Mouse (Mus musculus) hindbrain, postnatal 0 days (tissue): Measurements from ENCODE around the gene Il6ra. TPM values are rescaled to one million over a fixed set of nuclear protein-coding genes. Genes with fewer than 3 reads are reported as not detected.

Experiments
- ATAC-seq: fragments of 200-750 bp; cut with Nextera tagmentation; 2 replicates; pipeline ENCODE4 v1.8.0; 2017; ENCODE audit warnings: mild to moderate bottlenecking, moderate TSS enrichment, moderate library complexity
- DNase-seq: peaks from one replicate; pipeline ENCODE4 v3.0.0-alpha.2; 2015; ENCODE audit warnings: low spot score
- H3K27ac ChIP-seq: fragments of 300-500 bp; sonication (generic); 2 replicates; pipeline ENCODE4 v1.5.1; 2014; ENCODE audit warnings: mild to moderate bottlenecking
- H3K27me3 ChIP-seq: fragments of 300-500 bp; sonication (generic); 2 replicates; pipeline ENCODE4 v1.6.1; 2014; ENCODE audit warnings: low read length, mixed read lengths; ENCODE audit not compliant: insufficient read depth
- H3K36me3 ChIP-seq: fragments of 300-500 bp; sonication (generic); 2 replicates; pipeline ENCODE4 v1.6.1; 2014; ENCODE audit warnings: low read length, mixed read lengths; ENCODE audit not compliant: insufficient read depth
- H3K4me1 ChIP-seq: fragments of 300-500 bp; sonication (generic); 2 replicates; pipeline ENCODE4 v1.6.1; 2014; ENCODE audit warnings: antibody characterized with exemption, low read length, mixed read lengths; ENCODE audit not compliant: insufficient read depth
- H3K4me2 ChIP-seq: fragments of 300-500 bp; sonication (generic); 2 replicates; pipeline ENCODE4 v1.6.1; 2014; ENCODE audit warnings: low read depth, mild to moderate bottlenecking, low read length, moderate library complexity, mixed read lengths
- H3K4me3 ChIP-seq: fragments of 300-500 bp; sonication (generic); 2 replicates; pipeline ENCODE4 v1.5.1; 2014; ENCODE audit warnings: low read length
- H3K9ac ChIP-seq: fragments of 300-500 bp; sonication (generic); replicated peaks from 2 replicates; pipeline ENCODE4 v1.6.1; 2014; ENCODE audit warnings: mild to moderate bottlenecking, low read length, moderate library complexity, mixed read lengths
- H3K9me3 ChIP-seq: fragments of 300-500 bp; sonication (generic); 2 replicates; pipeline ENCODE4 v1.6.1; 2016; ENCODE audit warnings: low read length, mixed read lengths
- CTCF ChIP-seq: IDR thresholded peaks from 2 replicates; pipeline ENCODE4 v1.5.1; 2016; ENCODE audit warnings: antibody characterized with exemption, control low read depth, low read depth
- WGBS: fragments of 180-500 bp; shearing (Covaris S2); extraction: QIAGEN DNeasy Blood & Tissue Kit; methylation state at CpG from one replicate; pipeline ENCODE4 v1.1.7; 2014; 5-methylcytosine and 5-hydroxymethylcytosine counted together
- polyA plus RNA-seq: library from polyadenylated mRNA; unstranded; fragments of >200 nt; fragmentation: Nextera tagmentation; extraction: Ambion mirVana; gene quantifications from 2 replicates; pipeline ENCODE4 v1.2.1, GENCODE M21; 2015
- total RNA-seq: library from RNA; depleted of rRNA; stranded (reverse); fragments of >200 nt; gene quantifications from 2 replicates; pipeline ENCODE4 v1.2.3, GENCODE M21; 2014

The Il6ra gene
- total and polyA plus RNA-seq, 2 experiments from 2014 or later: 1.8 to 2.4 TPM

- DNase-seq: no peak
- WGBS: 87% methylated on average over 7 of the region's 7 CpGs
- no peaks in the 10 kb centered on the region for H3K27me3 ChIP-seq
Observed at GRCm38 (mm10) chr3:89887582-89888230, 25.3 kb downstream of the Il6ra start.

GRCm38 (mm10) chr3:89885766-89886165, 27.2 kb downstream of the Il6ra start:
- ATAC-seq: no peak
- no peaks in the 10 kb centered on the region for H3K36me3 ChIP-seq
- no peak for TF ChIP-seq CTCF
- no peak overlapping the region for H3K4me3 ChIP-seq
- H3K9ac ChIP-seq: no peak overlapping the region
- no peaks in the 10 kb centered on the region for H3K9me3 ChIP-seq
- no peak overlapping the region for H3K4me2 ChIP-seq
- H3K27ac ChIP-seq: no peak overlapping the region
- DNase-seq: no peak
- H3K4me1 ChIP-seq: no peaks in the 10 kb centered on the region
- H3K27me3 ChIP-seq: no peaks in the 10 kb centered on the region
- WGBS: 92% methylated on average over 11 of the region's 11 CpGs

More at GRCm38 (mm10) chr3:89887582-89888230, 25.3 kb downstream of the Il6ra start:
- H3K36me3 ChIP-seq: no peaks in the 10 kb centered on the region
- no peak for ATAC-seq
- H3K9me3 ChIP-seq: no peaks in the 10 kb centered on the region
- H3K9ac ChIP-seq: no peak overlapping the region
- no peaks in the 10 kb centered on the region for H3K4me1 ChIP-seq
- no peak overlapping the region for H3K4me2 ChIP-seq
- no peak for TF ChIP-seq CTCF
- no peak overlapping the region for H3K4me3 ChIP-seq
- no peak overlapping the region for H3K27ac ChIP-seq

- H3K36me3 ChIP-seq: no peaks in the 10 kb centered on the region
- H3K4me3 ChIP-seq: no peak overlapping the region
- no peak for DNase-seq
- no peaks in the 10 kb centered on the region for H3K4me1 ChIP-seq
- H3K27me3 ChIP-seq: no peaks in the 10 kb centered on the region
- no peaks in the 10 kb centered on the region for H3K9me3 ChIP-seq
- no peak for TF ChIP-seq CTCF
- no peak for ATAC-seq
- H3K27ac ChIP-seq: no peak overlapping the region
- H3K9ac ChIP-seq: no peak overlapping the region
- H3K4me2 ChIP-seq: no peak overlapping the region
- WGBS: 86% methylated on average over 4 of the region's 4 CpGs
Observed at GRCm38 (mm10) chr3:89883582-89884041, 29.4 kb downstream of the Il6ra start.

GRCm38 (mm10) chr3:89882556-89883181, 30.3 kb downstream of the Il6ra start:
- Histone ChIP-seq H3K9ac (no peak overlapping the region), H3K4me2 (no peak overlapping the region), H3K4me3 (no peak overlapping the region), H3K36me3 (no peaks in the 10 kb centered on the region), H3K4me1 (no peaks in the 10 kb centered on the region), H3K9me3 (no peaks in the 10 kb centered on the region), H3K27ac (no peak overlapping the region), H3K27me3 (no peaks in the 10 kb centered on the region)
- 65% methylated on average over 8 of the region's 8 CpGs for WGBS
- no peak for TF ChIP-seq CTCF
- no peak for DNase-seq
- no peak for ATAC-seq

- no peak for TF ChIP-seq CTCF
- no peak overlapping the region for H3K27ac ChIP-seq
- H3K9ac ChIP-seq: no peak overlapping the region
- ATAC-seq: no peak
- no peak overlapping the region for H3K4me3 ChIP-seq
- no peaks in the 10 kb centered on the region for H3K36me3 ChIP-seq
- no peak for DNase-seq
- 81% methylated on average over 5 of the region's 5 CpGs for WGBS
- H3K4me1 ChIP-seq: no peaks in the 10 kb centered on the region
- H3K4me2 ChIP-seq: no peak overlapping the region
- H3K27me3 ChIP-seq: no peaks in the 10 kb centered on the region
- H3K9me3 ChIP-seq: no peaks in the 10 kb centered on the region
Observed at GRCm38 (mm10) chr3:89880036-89880851, 32.8 kb downstream of the Il6ra start.

- Histone ChIP-seq H3K4me2 (no peak overlapping the region), H3K36me3 (no peaks in the 10 kb centered on the region), H3K9me3 (no peaks in the 10 kb centered on the region), H3K4me1 (no peaks in the 10 kb centered on the region), H3K9ac (no peak overlapping the region), H3K27me3 (no peaks in the 10 kb centered on the region), H3K4me3 (no peak overlapping the region), H3K27ac (no peak overlapping the region)
- 66% methylated on average over 3 of the region's 3 CpGs for WGBS
- ATAC-seq: no peak
- TF ChIP-seq CTCF: 0 out of 2 replicates have a peak, but pooled peaks have one; percentile 12
- no peak for DNase-seq
Observed at GRCm38 (mm10) chr3:89879326-89879725, 33.7 kb downstream of the Il6ra start.
